Mouse (Mus musculus): ENCODE results near the gene Bcl2l12. TPM values are rescaled to one million over a fixed set of nuclear protein-coding genes. Genes with fewer than 3 reads are reported as not detected.
"Not testable (repeated sequence)": the region's sequence is repeated elsewhere in the genome, so short reads cannot be mapped to it uniquely, and the experiment has no call there.

Gene Bcl2l12
- total RNA-seq (2022), result 10 to 100 TPM; 15.9 to 34.1 (median 22.1) TPM

DNA sequence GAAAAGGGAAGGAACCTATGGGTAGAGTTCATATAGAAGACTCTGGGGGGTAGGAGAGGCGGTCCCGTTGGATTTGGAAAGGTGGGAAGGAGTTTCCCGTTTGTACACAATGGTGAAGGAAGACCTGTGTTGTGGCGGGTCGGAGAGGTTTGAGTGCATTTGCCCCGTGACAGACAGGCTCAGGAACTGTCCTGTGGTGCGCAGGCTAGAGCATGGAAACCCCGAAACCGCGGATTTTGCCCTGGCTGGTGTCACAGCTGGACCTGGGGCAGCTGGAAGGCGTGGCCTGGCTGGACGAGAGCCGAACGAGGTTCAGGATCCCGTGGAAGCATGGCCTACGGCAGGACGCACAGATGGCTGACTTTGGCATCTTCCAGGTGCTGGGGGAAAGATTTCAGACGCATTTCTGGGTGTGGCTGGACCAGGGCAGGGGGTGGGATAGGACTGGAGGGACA lies at the start of gene Bcl2l12:
TSS of gene Bcl2l12 (minus strand) at position 212 of the 455 bp plus-strand sequence.
- no peak for DNase-seq

DNA sequence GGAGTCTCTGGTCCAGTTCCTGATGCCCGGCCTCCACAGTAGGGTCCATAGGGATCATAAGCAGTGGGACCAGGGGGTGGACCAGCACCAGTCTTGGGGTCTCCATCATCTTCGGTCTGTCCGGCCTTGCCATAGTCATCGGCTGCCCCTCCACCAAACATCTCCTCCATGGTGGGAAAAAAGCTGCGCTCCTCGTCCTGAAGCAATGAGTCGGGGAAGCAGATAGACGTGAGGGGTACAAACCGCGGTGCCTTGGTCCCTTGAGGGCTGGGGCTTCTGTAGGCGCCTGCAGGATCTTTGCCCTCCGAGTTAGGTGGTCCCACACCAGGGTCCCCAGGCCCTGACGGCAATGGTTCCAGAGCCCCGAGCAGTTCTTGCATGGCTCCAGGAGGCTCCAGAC lies 49.0 kb upstream of the Bcl2l12 start:
- no peak for DNase-seq

DNA sequence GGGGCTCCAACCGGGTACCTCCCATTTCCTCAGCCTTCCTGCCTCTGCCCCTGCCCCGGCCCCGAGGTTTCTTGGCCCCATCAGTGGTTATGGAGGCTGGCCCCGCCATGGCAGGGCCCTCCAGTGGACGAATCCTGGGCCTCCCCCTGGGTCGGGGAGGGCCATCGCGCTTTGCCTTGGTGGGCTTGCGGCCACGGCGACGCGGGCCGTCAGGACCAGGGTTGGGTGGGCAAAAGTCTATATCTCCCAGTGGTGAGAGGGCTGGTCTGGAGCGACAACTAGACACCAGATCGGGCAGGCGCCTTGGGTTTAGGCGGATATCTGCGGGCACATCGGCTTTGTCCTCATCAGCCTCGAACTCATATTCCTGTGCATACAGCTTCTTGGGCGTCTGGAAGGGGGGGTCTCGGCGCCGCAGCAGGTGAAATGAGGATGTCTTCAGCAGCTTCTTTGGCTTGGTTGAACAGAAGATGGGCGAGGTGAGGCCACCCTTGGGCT lies 48.4 kb upstream of the Bcl2l12 start:
- DNase-seq, result no peak

GRCm38 (mm10) chr7:45045741-45046140 lies 47.2 kb upstream of the Bcl2l12 start:
- no peak for DNase-seq

GRCm38 (mm10) chr7:45043307-45043706 lies 44.8 kb upstream of the Bcl2l12 start:
- no peak for DNase-seq

GRCm38 (mm10) chr7:45040851-45041250 lies 42.3 kb upstream of the Bcl2l12 start:
- DNase-seq, result no peak

GRCm38 (mm10) chr7:45038411-45038810 lies 39.9 kb upstream of the Bcl2l12 start:
- DNase-seq, result no peak

DNA sequence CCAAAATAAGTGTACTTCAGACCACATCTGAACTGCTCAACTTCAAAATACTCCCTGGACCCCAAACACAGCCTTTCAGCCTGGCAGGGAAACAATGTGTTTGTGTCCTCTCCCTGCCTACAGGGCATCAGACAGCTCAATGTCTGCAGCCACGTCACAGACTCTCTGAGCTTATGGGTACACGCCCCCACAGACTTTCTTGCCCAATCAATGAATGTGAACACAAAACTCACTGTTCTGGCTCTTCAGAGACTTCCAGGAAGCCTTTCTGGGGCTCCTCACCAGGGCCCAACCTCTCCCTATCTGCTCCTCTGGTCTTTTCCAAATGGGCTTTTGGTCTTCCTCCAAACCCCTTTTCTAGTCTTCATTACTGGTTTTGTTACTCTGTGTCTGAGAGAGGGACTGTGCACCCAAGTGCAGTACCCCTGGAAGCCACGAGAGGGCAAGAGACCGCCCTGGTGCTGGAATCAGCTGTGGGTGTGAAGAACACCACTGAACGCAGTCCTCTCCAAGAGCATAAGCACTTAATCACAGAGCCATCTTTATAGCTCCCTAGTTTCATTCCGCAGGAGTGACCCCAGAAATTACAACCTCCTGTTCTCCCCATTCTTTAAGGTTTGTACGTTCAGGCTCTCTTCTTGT lies 39.3 kb upstream of the Bcl2l12 start:
- no peak for DNase-seq

GRCm38 (mm10) chr7:45036702-45037101 lies 38.2 kb upstream of the Bcl2l12 start:
- no peak for DNase-seq

GRCm38 (mm10) chr7:45035631-45036030 lies 37.1 kb upstream of the Bcl2l12 start:
- DNase-seq, result no peak

- DNase-seq, result no peak
Measured at GRCm38 (mm10) chr7:45033722-45034359, 35.3 kb upstream of the Bcl2l12 start.

DNA sequence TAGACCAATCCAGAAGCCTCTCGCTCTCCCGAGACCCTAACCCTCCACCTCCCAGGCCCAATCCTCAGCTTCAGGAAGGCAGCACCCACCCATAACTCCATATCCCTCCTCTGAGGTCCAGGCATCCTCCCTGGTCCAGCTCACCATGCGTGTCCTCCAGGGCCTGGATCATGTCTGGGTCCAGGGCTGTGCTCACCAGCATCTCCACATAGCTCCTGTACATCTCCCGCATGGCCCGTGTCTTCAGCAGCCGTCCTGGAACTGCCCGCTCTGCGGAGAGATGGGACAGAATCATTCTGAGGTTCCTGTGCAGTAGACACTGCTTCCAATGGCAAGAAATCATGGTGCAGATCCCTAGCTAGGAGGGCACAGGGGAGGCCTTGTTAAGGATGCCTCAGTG lies 32.3 kb upstream of the Bcl2l12 start:
- no peak for DNase-seq

GRCm38 (mm10) chr7:45029995-45030394 lies 31.5 kb upstream of the Bcl2l12 start:
- no peak for DNase-seq

GRCm38 (mm10) chr7:45028351-45028750 lies 29.8 kb upstream of the Bcl2l12 start:
- no peak for DNase-seq

GRCm38 (mm10) chr7:45027761-45028160 lies 29.2 kb upstream of the Bcl2l12 start:
- no peak for DNase-seq

- no peak for DNase-seq
Measured at GRCm38 (mm10) chr7:45026256-45026655, 27.7 kb upstream of the Bcl2l12 start.

GRCm38 (mm10) chr7:45025601-45026220 lies 27.2 kb upstream of the Bcl2l12 start:
- peak; percentile 74 for DNase-seq

- DNase-seq, result no peak
Measured at GRCm38 (mm10) chr7:45024281-45025248, 26.1 kb upstream of the Bcl2l12 start.

GRCm38 (mm10) chr7:45023711-45024110 lies 25.2 kb upstream of the Bcl2l12 start:
- DNase-seq, result not testable (repeated sequence)

- no peak for DNase-seq
Measured at GRCm38 (mm10) chr7:45020225-45020624, 21.7 kb upstream of the Bcl2l12 start.

DNA sequence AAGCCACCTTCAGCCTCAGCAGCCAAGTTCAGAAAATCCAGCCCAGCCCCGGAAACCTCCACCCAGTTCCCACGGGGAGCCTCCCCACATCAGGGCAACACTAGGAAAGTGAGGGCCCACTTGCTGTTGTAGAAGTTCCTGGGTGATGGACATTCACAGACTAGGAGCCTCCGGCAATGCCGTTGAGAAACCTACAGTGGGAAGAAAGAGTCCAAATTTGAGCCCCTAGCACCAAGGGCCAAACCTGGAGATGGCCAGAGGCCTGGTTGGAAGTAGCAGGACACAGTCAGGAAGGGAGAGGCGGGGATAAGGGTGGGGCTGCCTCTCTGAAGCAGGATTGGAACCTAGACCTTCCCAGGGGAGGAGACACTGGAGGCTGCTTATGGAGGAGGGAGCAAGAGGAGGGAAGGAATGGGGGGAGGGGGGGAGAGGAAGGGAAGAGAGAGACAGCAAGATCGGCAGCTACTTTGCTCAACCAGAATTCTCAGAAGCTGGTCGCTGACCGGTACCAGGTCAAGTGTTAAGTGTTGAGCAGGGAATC lies 20.6 kb upstream of the Bcl2l12 start:
- peak; percentile 71 for DNase-seq
